Mouse (Mus musculus): ENCODE measurements at regions not wholly inside any gene's neighbourhood (a gene's known extent, or its start where the extent isn't known, plus 50 kb on each side); places are given as distances from the start of the nearest gene placed in this dataset.

DNA sequence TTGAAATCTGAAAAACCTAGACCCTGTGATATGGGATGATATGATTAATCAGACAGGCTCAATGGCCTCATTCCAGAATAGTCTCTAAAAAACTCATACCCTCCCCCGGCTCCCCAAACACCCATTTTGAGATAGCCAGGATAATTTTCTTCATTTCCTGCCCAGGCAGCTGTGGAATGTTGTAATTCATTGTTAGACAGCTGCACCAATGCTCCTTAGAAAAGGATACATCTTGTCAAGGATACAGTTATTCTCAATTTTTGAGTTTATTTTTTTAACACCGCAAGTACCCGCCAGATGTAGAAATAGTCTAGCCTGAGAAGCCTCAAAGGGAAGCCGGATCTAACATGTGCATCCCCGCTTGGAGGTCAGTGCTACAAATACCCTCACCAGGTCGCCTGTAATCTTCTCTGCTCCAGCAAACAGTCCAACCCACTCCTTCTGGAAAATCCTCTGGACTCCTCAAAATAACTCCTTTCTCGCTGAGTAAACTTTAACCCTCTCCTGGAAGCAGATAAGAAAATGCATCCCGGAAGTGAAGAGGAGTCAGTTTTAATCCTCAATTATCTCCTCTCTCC lies 673.1 kb downstream of the Diaph3 start:
- TF ChIP-seq CTCF (IDR thresholded peaks at IDR 0.05; ENCODE audit: low read depth, low read length) (no peak), GATA1 (IDR thresholded peaks at IDR 0.05; ENCODE audit: borderline replicate concordance, low read length) (no peak), TAL1 (conservative IDR thresholded peaks at IDR 0.05; ENCODE audit: low read depth, low read length) (no peak), GATA2 (IDR thresholded peaks at IDR 0.05; ENCODE audit: borderline replicate concordance, low read depth, low read length) (no peak), POLR2AphosphoS5 (IDR thresholded peaks at IDR 0.05; ENCODE audit: insufficient replicate concordance, low read depth, low read length) (no peak)
